Mouse (Mus musculus) liver, postnatal 0 days (tissue): Measurements from ENCODE around the gene Enpp7.

ENCODE experiments used
- CTCF ChIP-seq: sonication (generic); IDR thresholded peaks from 2 replicates; pipeline ENCODE4 v1.5.1; 2016; ENCODE audit warnings: antibody characterized with exemption, low read depth
- EP300 ChIP-seq: IDR thresholded peaks from 2 replicates; pipeline ENCODE4 v1.6.1; 2016; ENCODE audit warnings: antibody characterized with exemption, low read depth, mild to moderate bottlenecking

GRCm38 (mm10) chr11:118940539-118940938, 47.4 kb upstream of the Enpp7 start:
- TF ChIP-seq CTCF (no peak), EP300 (no peak)
